Mouse (Mus musculus): ENCODE results near the gene Cdh13.
"Not testable (repeated sequence)": the region's sequence is repeated elsewhere in the genome, so short reads cannot be mapped to it uniquely, and the experiment has no call there.

Cdh13 gene

DNA sequence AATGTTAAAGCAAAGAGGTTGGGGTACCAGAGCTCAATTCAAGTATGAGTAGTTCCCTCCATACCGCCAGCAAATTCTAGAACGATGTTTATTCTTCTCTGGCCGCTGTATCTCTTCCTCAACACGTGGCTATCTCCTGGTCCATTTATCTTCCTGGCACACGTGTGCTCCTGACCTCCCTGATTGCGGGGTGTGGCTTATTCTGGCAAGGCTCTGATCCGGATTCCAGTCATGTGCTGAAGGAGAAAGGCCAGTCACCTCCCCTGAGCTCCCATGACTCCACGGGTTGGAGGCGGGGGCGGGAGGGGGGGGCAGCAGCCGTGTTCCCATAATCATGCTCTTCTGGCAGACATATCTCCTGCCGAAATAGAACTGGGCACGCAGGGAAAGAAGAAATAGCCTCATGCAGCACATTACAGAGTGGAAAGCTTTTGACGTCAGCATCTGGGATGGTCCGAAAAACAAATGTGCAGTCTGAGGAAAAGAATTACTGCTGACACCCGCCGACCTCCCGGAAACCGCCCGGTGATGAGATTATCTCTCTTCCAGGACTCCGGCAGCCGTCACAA, 417.9 kb downstream of the Cdh13 start:
- DNase-seq: no peak

DNA sequence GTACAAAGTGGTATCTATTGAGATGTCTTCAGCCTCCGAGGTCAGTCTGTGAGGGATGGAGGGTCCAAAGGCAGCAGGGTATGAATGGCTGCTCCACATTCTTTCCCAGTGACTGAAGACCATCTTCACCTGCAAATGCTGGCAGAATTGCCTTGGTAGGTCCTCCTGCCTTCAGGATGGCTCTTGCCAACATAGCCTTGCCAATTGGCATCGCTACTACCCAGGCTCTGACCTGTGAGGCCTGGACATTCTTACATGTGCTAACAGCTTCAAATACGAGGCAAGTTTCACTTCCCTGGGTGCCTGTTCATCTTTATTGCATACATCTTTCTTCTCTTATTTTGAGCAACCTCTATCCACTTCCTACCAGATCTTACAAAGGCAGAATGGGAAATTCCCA, 425.8 kb downstream of the Cdh13 start:
- no peak for DNase-seq

GRCm38 (mm10) chr8:118711631-118712030, 428.1 kb downstream of the Cdh13 start:
- no peak for DNase-seq

DNA sequence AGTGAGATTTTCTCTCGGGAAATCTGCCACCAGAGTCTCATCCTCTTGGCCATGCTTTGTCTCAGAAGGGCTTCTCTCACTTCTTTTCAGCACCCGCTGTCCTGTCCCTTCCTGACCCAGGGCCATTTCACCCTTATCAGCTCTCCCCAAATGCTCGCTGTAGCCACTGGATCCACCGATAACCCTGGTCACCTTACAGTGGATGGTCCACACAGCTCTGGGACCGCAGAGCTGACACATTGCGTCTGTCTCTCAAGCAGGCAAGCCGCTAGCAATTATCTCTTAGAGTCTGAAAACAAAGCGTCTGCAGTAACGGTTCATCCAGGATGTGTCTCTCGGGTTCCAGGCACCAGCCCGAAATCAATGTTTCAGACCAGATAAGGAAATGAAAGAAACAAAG, 429.6 kb downstream of the Cdh13 start:
- DNase-seq: peak; percentile 22 to 58

GRCm38 (mm10) chr8:118713596-118713995, 430.1 kb downstream of the Cdh13 start:
- peak in 1 of 2 experiments; percentile 13 for DNase-seq

- DNase-seq: no peak
Measured at GRCm38 (mm10) chr8:118722896-118723295, 439.4 kb downstream of the Cdh13 start.

GRCm38 (mm10) chr8:118725651-118726050, 442.1 kb downstream of the Cdh13 start:
- DNase-seq: no peak

DNA sequence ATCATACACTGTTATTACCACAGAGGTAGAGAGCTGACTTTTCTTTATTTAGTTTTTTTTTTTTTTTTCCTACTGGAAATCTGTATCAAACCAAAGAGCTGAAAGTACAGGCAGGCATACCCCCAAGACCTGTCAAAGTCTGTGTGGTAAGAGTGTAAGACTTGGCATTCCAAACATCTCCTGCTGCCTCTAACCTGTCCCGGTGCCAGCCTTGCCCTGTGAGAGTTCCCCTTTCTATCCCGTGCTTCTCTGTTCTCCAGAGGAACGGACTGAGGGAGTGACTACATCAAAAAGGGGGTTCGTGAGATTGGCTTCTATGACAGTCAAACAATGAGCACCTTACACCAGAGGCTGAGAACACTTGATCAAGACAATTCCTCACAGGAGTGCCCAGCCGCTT, 458.2 kb downstream of the Cdh13 start:
- no peak for DNase-seq

GRCm38 (mm10) chr8:118744991-118745390, 461.5 kb downstream of the Cdh13 start:
- DNase-seq: no peak

DNA sequence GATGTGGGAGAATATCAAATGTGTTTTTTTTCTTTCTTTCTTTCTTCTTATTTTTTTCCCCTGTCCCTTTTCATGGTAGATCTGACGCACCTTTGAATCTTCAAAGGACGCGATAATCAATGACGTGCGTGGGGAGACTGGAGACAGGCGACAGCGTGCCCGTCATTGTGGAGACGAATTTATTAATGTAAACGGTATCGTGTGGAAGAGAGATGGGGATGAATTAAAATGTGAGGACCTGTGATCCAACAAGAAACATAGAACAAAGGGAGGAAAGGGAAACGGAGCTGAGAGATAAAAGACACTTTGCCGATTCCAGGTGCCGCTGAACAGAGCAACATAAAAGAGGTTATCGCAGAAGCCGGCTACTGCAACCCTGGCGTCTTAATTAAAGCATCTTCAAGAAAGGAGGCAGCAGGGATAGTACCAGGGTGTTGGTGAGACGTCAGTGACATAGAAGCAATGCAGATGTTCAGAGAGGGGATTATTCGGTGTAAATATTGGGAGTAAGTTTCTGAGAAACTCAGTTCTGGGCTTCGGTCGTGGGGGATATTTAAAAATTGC, 464.6 kb downstream of the Cdh13 start:
- DNase-seq: no peak

GRCm38 (mm10) chr8:118749191-118749590, 465.7 kb downstream of the Cdh13 start:
- peak in 1 of 2 experiments; percentile 2 for DNase-seq

- DNase-seq: no peak
Measured at GRCm38 (mm10) chr8:118749786-118750185, 466.3 kb downstream of the Cdh13 start.

GRCm38 (mm10) chr8:118753710-118754109, 470.2 kb downstream of the Cdh13 start:
- DNase-seq: no peak

GRCm38 (mm10) chr8:118754119-118754518, 470.6 kb downstream of the Cdh13 start:
- DNase-seq: no peak

GRCm38 (mm10) chr8:118777507-118777906, 494.0 kb downstream of the Cdh13 start:
- not testable (repeated sequence) for DNase-seq

DNA sequence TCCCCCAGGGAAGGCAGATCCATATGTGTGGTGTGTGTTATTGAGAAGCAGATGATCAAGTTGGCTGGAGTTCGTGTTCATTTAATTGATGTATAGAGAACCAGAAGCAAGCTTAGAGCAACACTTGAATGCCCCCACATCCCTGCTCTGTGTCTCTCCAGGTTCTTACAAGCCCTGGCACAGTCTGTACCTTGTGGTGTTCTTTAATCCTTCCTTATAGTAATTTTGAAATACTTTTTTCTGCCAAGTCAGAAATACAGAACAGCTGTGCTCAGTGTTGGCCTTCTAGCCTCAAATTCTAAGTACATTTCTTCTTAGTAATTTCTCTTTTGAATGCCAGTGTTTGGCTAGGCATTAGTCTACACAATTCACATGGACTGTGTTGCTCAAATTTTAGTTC, 494.8 kb downstream of the Cdh13 start:
- no peak for DNase-seq

DNA sequence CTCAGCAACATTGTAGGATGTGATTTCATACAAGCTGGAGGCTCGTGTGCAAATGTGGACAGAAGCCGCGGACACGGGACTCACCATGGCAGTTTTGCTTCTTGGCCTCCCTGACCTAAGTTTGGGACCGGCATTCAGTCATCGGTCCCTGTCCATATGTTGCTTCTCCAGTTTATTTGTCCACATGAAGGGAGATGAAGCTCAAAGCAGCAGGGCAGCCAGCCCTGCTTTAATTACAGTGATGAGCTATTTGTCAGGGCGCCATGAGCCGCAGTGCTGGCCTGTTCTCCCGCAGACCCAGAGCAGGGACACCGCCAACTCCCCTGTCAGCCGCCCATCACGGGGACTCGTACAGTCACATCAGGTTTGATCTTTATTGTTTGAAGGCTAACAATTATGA, 502.1 kb downstream of the Cdh13 start:
- DNase-seq: no peak

DNA sequence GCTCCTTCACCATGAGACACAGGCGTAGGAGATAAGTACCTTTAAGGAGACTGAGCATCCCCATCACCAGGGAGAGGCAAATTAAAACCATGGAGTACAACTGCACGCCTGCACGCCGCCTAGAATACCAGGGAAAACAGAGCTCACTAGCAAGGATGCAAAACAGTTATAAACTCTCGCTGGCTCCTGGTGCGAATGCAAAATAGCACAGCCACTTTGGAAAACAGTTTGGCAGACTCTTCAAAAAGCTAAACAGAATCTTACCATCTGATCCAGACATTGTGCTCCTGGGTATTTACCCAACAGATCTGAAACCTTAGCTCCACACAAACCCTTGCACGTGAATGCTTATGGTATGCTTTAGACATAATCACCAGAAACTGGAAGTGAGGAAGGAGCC, 506.1 kb downstream of the Cdh13 start:
- no peak for DNase-seq

DNA sequence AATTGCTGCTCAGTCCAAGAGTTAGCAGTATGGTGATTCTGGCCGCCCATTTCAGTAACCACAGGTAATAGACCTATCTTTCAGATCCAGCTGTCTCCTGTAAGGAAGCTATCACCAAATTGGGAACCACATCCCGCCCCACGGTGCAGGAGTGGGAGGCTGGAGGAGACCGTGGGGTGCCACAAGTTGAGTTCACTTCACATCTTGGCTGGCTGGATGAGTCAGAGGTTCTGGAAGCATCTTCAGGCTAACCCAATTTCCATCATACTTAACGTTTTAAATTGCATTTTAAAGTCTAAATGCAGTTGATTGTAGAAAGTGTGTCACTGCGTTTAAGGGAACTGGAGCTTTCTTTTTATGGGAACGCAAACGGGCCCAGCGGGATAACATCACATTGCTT, 511.4 kb downstream of the Cdh13 start:
- DNase-seq: no peak

GRCm38 (mm10) chr8:118796491-118796890, 513.0 kb downstream of the Cdh13 start:
- DNase-seq: no peak

GRCm38 (mm10) chr8:118797127-118797526, 513.6 kb downstream of the Cdh13 start:
- no peak for DNase-seq

DNA sequence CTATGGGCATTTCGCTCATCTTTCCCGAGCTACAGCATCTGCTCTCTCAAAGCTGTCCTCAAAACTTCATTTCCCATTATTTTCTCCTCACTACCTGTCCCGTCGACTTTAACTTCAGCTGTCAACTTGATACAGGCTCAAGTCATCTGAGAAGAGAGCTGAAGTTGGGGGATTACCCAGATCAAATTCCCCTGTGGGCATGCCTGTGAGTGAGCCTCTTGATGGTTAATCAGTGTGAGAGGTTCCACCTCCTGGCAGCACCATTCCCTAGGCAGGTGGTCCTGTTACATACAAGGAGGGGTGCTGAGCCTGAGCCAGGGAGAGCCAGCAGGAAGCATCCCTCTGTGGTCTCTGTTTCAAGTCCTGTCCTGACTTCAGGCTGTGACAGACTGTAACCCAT, 519.6 kb downstream of the Cdh13 start:
- peak in 1 of 2 experiments; percentile 7 for DNase-seq

- DNase-seq: no peak
Measured at GRCm38 (mm10) chr8:118809660-118810059, 526.1 kb downstream of the Cdh13 start.

GRCm38 (mm10) chr8:118815055-118815454, 531.5 kb downstream of the Cdh13 start:
- DNase-seq: no peak

- DNase-seq: no peak
Measured at GRCm38 (mm10) chr8:118826761-118827160, 543.2 kb downstream of the Cdh13 start.
